Mouse (Mus musculus): Measurements from ENCODE around the gene Loxl3.

The Loxl3 gene

DNA sequence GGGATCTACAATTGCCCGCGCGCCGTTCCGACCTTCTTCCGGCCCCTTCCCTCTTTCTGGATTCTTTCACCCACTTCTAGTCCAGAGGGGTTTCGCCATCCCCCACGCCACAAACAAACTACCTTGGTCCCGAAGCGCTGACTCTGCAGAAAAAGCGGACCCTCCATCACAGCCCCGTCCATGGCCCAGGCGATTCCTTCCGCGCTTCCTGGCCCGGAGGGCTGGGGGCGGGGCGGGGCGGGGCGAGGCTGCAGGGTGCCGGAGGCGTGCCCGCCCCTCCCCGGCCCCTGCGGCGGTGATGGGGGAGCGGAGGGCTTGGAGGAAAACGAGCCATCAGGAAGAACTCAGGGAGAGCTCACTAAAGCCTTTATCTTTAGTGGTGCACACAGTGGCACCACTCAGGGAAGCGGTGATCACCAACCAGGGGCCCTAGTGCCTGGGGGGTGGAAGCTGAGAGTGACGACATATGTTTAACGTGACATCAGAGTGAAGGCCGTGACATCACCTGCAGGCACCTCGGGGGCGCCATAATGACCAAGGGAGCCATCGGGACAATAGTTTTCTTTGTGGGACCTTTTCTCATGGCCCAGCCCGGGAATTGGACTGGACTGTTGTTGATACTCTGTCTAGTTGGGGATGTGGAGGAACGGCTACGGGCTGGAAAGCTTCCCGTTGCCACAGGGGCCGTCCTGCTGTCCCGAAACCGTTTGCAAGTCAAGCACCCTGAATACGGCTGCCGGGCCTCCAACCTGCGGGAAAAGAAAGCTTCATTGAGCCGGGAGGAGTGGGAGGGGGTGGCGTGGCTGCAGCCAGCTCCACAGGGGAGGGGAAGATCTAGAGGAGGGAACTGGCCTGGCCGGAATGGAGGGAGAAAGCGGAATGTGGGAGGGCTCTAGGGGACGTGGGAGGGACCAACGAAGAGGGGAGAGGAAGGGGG, at the start of gene Loxl3, which contains the start of gene Dok1:
TSS of gene Loxl3 (plus strand) at position 925 of the 937 bp plus-strand sequence.
TSS of gene Dok1 (minus strand) at position 223 of the 937 bp plus-strand sequence.
- DNase-seq: peak; percentile 91

DNA sequence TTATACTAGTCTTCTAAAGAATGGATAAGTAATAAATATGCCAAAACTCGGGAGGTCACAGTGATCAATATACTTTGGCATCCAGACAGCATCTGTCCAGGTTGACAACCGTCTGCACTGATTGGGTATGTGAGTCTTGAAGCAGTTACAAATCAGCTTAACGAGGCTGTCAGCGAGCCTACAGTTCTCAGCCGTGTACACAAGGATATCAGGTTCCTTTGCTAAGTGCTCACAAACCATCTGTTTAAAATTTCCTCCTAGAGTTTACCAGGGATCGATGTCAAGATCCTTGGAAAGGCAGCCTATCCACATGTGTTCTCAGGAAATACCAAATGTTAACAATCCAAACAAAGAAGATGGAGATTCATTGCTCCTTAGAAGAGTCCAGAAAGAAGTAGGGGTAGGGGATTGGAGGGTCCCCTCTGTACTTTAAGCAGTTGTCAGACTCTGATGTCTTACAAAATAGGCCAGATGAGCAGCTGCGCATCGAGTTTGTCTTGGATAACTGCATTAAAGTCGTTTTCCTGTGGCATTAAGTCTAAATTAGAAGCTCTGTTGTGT, 46.5 kb upstream of the Loxl3 start:
- no peak for DNase-seq

DNA sequence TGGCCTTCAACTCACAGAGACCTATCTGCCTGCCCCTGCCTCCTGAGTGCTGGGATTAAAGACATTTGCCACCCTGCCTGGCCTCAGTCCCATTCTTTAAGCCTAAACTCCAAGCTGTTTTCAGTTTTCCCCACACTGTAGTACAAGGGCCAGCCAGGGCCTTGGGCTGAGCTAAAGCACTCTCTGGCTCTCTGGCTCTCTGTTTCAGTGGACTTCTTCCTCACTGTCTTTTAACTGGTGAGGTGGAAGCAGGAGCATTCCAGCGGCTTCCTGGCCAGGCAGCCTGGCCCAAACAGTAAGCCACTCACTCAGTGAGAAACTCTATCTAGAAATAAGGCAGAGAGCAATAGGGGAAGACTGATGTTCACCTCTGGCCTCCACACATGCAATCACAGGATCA, 40.3 kb upstream of the Loxl3 start:
- no peak for DNase-seq

DNA sequence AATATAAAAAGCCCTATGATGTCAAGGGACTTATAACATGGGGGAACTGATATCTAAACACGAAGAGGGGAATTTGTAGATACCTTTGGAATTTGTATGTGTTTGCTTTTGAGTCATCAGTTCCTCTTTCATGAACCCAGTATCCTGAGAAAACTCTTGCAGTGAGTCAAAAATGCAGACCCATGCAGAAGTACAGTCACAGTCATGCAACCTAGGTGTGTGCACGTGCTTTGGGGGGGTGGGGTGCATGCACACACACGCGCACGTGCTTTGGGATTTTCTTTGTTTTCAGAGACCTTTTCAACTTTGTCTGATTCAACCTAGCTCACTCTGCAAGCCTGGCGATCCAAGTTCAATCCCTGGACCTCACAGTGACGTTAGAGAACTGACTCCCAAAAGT, 39.6 kb upstream of the Loxl3 start:
- DNase-seq: no peak

DNA sequence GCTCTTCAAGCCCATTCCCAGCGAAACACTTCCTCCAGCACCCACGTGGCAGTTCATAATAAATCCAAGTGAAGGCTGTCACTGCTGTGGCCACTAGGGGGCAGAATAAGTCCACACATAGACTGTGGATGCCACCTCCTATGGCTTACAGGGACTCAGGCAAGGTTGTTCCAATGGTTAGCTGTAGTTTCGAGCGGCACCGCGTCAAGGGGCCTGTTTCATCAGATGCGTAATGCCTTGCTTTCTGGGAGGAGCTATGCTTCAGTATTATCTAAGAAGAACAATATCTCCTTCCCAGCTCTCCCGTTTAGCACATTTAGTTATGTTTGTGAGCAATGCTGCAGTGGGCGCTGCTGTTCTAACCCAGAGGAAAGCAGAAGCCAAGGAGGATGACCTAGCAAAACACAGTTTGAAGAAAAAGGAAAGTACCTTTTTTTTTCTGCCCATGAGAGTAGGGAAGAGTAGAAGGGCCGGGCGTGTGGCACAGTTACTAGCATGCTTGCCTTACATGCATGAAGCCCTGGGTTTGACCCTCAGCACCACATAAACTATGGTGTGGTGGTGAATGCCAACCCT, 37.1 kb upstream of the Loxl3 start:
- DNase-seq: peak; percentile 95

DNA sequence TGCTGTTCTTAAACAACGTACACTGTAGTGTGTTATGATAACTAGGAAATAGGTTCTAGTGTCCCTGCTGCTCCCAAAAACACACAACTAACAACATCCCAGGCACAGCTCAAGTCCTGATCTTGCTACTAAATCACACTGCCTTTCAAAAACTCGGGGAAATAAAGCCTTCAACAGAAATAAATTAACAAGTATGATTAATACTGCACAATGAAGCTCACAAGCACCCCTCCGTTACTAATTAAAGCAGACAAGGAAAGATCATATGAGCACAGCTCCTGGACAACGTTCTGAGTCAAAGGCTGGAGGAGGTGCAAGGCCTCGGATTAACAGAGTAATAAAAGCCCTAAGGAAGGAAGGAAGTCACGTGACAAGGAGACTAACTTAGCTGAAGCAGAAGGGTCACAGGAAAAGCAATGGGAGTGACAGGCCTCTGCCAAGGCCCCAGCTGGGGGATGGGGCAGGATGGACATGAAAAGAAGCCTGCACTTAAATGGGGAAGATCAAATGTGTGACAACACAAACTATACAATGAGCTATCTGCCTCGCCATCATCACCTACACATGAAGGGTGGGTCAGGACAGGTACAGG, 36.4 kb upstream of the Loxl3 start:
- DNase-seq: peak; percentile 67

DNA sequence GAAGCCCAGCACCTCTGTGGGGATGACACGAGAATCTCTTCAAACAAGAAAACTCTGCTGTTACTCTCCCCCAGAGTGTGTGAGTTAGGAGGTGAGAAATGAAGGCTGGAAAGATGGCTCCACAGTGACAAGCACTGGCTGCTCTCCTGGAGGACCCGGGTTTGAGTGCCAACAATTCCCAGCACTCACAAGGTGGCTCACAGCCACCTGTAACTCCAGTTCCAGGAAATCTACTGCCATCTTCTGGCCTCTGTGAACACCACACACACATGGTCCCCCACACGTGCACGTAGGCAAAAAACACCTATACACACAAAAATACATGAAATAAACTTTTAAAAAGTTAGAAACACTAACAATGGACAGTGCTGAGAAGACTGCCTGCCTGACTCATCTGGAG, 35.6 kb upstream of the Loxl3 start:
- DNase-seq: no peak

DNA sequence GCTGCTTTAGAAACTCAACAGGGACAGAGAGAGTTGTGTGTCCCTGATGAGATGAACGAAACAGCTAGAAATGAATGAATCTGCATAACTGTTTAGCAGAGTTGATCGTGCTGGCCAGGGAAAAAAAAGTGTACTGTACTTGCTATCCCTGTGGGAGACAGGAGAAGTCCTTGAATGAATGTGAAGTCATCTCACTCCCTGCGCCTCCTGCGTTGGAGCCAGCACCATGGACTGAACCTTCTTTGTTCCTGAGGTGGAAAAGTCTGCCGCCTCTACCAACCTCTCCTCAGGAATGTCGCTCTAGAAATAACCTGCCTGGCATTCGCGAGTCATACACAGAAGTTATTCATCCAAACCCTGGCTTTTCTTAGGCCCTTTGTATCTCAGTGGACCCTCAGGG, 34.0 kb upstream of the Loxl3 start:
- DNase-seq: no peak

DNA sequence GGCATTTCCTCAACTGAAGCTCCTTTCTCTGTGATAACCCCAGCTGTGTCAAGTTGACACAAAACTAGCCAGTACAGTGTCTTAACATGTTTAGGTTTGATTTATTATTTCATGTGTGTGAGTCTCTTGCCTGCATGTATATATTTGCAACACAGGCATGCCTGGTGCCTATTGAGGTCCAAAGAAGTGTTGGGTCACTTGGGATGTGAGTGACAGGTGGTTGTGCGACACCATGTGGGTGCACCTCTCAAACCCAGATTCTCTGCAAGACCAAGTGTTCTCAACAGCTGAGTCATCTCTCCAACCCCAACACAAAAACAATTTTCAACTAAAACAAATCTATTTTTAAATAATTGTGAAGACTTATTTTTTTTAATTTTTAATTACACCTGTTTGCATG, 30.9 kb upstream of the Loxl3 start:
- no peak for DNase-seq

DNA sequence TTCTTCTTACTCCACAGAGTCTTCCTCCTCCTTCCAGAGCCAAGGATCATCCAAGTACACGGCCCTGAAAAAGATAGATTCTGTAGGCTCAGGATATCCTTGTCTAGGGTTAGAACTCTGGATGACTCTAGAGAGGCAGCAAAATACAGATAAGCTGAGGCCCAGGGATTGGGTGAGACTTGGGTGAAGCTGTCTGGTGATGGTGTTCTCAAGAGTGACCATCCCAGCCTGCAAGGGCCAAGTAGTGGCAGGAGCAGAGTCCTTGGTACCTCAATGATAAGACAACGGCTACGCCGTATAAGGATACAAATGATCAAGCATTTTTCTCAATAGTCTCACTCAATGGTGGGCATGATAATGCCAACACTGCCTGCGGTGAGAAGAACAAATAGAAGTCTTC, 30.1 kb upstream of the Loxl3 start:
- no peak for DNase-seq

DNA sequence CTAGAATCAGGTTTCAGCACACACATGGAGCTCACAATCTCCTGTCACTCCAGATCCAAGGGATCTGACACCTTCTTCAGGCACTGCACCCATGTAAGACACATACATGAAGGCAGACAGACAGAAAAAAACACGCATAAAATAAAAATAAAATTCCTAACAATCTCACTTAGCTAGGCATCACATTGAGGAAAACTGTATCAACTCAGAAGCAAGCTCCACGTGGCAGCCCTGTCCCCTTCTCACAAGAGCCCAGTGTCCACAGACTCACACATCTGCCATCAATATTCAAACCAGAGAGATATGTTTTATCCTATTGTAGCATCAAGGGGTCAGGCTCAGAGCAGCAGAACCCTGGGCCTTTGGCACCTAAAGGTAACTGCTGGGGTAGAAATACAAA, 29.7 kb upstream of the Loxl3 start:
- DNase-seq: no peak

DNA sequence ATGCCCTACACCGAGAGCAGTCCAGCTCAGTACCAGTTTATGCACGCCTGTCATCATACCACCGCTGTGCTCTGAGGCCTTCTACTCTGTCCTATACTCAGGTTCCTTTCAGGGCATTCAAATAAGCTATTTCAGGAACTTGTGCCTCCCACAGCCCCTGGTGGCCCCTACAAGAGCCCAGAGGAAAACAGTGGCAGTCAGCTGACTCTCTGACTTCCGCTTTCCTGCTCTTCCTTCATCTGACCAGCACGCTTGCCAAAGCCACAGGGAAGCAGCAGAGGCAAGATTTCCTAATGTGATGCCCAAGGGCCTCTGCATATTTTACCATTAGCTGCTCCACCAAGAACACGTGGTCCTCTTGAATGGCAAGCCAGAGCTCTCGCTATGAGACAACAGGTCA, 29.1 kb upstream of the Loxl3 start:
- peak; percentile 58 for DNase-seq

DNA sequence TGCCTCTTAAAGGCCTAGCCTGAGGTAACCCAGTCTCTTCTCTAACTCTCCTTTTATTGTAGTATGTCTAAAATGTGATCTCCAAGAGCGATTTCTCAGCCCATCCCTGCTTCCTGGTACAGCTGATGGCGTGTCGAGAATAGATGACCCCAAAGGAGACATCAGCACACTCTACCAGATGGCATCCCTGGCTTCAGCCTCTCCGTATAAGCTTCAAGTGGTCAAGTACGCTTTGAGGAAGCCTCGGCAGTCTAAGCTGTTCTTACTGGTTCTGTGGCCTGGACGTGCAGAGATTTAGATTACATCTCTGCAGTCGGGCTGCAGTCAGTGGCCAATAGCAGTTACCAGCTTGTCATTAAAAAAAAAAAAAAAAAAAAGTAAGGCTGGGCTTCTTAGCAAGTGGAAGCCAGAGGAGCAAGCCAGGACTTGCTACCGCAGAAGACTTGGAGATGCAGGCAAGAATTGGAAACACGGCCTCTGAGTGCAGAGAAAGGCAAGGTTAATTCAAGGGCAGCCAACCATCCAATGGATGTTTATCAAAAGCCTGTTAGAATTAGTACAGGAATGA, 28.4 kb upstream of the Loxl3 start:
- DNase-seq: no peak

DNA sequence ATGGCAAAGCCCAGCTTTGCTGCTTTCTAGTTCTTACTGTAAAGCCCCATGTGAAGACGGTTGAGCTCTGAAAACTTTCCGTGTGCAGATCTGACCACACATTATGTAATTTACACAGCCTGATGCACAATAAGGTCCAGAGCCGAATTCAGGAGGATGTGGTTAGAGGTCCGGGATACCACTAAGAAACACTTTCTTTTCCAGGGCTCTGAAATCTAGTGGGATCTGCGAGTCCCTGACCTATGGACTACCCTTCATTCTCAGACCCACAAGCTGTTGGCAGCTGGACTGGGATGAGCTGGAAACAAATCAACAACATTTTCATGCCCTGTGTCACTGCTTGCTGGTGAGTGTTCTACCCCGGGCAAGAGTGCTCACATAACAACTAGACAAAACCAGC, 27.9 kb upstream of the Loxl3 start:
- DNase-seq: no peak

DNA sequence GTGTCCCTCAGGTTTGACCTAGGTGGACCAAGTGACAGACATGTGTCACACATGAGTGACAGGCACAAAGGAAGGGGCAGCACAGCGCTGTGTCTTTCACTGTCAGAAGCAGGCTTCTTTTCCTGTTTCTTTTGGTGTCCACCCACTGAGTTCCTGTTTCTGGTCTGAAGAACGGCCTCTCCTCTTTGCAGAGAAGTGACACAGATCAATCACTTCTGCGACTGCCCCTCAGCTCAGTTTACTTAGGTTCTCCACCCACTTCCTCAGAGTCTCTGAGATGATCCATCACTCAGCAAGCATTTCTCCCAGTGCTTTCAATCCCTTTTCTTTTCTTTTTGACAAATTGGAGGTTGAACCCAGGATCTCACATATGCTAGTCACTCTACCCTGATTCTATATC, 25.3 kb upstream of the Loxl3 start:
- peak; percentile 60 for DNase-seq

DNA sequence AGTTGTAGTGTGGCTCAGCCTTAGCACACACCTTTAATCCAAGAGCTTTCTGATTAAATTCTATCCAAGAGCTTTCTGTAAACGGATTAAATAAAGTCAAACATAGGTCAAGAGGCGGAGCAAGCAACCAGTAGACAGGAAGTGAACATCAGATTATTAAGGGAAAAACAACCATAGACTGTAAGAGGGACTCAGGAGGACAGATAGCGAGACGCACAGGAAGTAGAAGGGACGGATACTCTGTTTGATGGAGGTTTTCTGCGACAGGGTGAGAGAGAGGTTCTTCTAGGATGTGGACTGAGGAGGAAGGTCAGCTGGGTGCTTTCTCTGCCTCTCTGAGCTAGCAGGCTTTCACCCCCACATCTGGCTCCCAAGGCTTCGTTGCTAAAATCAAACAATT, 24.0 kb upstream of the Loxl3 start:
- DNase-seq: no peak

DNA sequence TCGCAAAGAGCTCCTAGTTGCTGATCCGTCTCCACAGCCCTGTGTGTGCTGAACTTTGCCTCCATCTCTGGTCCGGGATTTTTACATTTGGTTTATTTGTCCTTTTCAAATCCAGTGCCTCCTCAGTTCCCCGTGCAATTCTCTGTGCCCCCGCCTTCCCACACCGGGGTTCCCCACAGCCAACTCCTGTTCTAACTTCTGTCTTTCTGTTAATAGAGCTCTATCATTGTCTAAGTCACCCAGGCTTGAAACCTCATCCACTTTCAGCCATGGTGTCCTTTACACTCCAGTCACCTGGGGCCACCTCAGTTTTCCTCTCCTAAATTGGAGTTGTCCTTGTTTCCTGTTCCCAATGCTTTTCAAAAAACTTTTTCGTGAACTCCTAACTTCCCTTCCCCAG, 22.7 kb upstream of the Loxl3 start:
- no peak for DNase-seq

DNA sequence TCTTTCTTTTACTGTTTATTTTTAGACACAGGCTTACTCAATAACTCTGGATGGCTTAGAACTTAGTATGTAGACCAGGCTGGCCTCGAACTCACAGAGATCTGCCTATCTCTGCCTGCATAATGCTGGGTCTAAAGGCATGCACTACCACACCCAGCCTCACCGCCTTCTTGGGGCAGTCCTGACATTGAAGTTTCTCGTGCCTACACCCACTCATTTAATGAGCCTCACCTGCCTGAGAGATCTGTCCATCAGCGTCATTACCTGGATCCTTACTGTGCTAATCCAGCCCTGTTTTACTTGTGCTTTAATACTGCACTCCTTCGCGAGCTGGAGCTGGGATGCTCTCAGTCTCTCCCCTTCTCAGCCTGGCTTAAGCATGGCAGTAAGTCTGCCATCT, 22.2 kb upstream of the Loxl3 start:
- no peak for DNase-seq

DNA sequence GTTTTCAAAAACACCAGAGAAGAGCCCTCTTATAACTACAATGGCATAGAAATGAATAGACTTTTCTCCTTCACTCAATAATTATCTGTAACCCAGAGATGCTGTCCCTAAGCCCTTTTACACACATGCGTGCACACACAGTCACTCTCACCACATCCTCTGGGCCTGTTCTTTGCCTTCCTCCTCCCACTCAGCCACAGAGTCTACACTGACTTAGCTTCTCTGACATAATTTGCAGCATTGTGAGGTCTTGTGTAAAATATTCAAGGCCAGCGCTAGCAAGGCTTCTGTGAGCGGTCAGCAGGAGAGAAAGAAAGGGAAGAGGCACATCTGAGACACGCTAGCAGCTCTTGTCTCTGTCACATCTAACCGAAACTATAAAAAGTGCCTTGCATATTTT, 20.5 kb upstream of the Loxl3 start:
- DNase-seq: no peak

DNA sequence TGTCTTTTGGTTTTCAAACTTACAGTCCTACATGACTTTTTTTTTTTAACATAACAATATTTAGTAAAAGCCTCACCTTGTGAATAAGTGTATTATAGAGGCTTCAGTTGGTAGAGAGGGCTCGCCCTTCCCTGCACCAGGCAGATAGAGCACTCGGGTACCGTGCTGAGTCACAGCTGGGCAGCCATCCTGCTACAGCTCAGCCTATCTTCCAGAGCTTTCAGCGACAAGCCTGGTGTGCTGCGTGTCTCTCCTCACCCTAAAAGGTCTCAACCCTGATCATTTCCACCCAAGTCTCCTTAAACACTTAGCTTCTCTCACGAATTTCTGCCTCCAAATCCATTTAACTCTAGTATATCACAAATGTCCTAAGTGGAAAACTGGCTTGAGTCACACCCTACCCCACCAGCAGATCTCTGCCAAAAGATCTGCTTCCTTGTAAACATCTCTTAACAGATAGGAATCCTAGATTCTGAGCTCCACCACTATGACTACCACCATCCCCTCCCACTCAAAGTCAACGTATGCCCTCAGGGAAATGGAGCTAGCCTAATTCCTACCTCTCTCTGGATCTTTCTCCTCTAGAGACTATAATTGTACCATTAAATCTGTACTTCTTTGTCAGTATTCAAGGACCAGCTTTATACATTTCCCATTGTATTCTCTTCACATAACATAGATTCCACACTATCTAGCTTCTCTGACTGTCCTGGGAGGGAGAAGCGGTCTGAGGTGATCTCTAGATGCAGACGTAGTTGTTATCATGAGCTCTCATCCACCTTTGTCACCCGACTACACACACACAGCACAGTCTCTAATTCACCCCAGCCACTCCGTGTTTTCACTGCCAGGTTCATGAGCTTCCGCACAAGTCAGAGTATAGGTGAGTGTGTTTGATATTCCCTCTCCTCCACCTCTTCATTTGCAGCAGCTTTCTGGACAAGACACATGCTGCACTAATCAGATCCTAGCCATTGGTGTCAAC, 19.2 kb upstream of the Loxl3 start:
- no peak for DNase-seq

DNA sequence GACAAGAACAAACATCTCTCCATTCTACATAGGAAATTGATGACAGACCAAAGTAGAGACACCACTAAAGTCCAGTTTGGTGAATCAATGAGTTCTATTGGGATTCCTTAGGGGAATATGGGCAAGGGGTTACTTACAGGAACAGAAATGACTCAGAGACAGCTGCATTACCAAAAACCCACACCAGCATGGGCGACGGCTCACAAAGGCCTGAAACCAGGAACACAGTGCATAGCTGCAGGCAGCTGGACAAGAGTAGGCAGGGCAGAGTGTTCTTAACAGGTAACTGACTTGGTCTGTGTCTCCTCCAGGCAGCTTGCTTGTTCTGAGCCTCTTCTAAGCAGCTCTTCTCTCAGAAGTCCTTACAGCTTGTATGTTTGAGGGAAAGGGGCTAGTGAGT, 18.2 kb upstream of the Loxl3 start:
- no peak for DNase-seq

DNA sequence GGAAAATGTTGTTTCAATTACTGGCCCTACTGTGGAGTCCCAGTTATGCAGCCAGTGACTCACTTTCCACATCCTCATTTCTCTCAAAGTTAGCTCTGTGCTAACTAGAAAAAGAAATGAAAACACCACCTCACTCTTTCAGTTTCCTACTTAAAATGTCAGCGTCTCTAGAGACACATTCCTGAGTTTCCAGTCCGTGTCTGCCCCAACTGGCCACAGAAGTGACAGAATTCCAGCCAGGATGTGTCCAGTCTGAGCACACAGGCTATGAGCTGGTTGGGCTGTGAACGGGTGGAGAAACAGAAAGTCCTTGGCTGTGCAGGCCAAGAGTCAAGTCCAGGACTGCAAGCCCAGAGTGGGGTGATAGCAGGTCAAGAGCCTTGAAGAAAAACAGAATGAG, 16.8 kb upstream of the Loxl3 start:
- peak; percentile 67 for DNase-seq

All from lung, postnatal 10 days (tissue).